Mouse (Mus musculus): ENCODE measurements around the gene Ppih. TPM values are rescaled to one million over a fixed set of nuclear protein-coding genes. Genes with fewer than 3 reads are reported as not detected.
"Not testable (repeated sequence)": the region's sequence is repeated elsewhere in the genome, so short reads cannot be mapped to it uniquely, and the experiment has no call there.

Gene Ppih
- polyA plus RNA-seq, 1 experiment = 26.7 TPM

- peak; percentile 36 to 73 for DNase-seq (ENCODE audit: extremely low spot score in 1 of 2, low spot score in 1 of 2)
Observed at GRCm38 (mm10) chr4:119292771-119293573, 27.4 kb downstream of the Ppih start.

DNA sequence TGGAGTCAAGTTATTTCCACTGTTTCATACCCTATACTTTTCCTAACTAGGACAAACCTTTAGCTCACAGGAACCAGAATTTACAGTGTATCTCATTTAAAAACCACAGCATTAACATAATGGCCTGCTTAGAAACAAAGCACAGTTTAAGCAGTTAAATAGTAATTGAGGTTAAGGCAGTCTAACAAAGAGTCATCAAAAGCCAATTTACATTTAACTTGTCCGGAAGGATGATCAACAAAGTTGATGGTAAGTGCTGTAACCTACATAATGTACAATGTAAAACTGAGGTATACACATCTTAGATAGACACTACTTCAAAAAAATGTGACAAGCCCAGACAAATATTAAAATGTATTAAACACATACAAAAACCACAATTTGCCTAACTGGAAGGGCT lies 28.4 kb downstream of the Ppih start:
- DNase-seq (ENCODE audit: extremely low spot score in 1 of 2, low spot score in 1 of 2) = no peak

GRCm38 (mm10) chr4:119285336-119285735 lies 35.0 kb downstream of the Ppih start:
- DNase-seq (ENCODE audit: extremely low spot score in 1 of 2, low spot score in 1 of 2) = no peak

GRCm38 (mm10) chr4:119284861-119285260 lies 35.5 kb downstream of the Ppih start:
- DNase-seq (ENCODE audit: extremely low spot score in 1 of 2, low spot score in 1 of 2) = no peak

- not testable (repeated sequence) for DNase-seq (ENCODE audit: extremely low spot score in 1 of 2, low spot score in 1 of 2)
Observed at GRCm38 (mm10) chr4:119278784-119279183, 41.6 kb downstream of the Ppih start.

DNA sequence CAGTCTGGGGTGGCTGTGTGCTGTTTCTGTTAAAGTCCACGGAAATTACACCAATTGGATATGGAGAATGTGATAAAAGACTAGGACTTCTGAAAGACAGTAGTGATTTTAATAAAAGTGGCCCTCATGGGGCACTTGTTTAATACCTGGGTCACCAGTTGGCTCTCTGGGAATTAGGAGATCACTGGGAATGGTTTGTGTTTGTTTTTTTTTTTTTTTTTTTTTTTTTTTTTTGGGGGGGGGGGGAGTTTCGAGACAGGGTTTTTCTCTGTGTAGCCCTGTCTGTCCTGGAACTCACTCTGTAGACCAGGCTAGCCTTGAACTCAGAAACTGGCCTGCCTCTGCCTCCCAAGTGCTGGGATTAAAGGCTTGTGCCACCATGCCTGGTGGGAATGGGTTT lies 44.6 kb downstream of the Ppih start:
- no peak for DNase-seq (ENCODE audit: extremely low spot score in 1 of 2, low spot score in 1 of 2)

- DNase-seq (ENCODE audit: extremely low spot score in 1 of 2, low spot score in 1 of 2) = no peak
Observed at GRCm38 (mm10) chr4:119275226-119275625, 45.1 kb downstream of the Ppih start.

- no peak for DNase-seq (ENCODE audit: extremely low spot score in 1 of 2, low spot score in 1 of 2)
Observed at GRCm38 (mm10) chr4:119274627-119275026, 45.7 kb downstream of the Ppih start.

DNA sequence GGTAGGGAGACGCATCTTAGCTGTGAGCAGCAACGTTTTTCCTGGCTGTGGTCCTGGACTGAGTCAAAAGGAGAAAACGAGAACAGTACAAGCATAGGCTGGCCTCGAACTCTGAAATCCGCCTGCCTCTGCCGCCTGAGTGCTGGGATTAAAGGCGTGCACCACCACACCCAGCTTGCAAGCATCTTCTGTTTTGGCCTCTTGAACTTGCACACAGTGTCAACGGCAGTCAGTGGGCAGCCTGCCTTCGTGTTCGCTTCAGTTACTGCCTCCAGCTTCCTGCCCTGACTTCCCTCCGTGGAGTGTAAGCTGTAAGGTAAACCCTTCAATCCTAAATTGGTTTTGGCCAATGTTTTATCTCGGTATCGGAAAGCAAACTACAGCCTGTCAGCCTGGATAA lies 53.7 kb downstream of the Ppih start:
- DNase-seq (ENCODE audit: extremely low spot score in 1 of 2, low spot score in 1 of 2) = no peak

GRCm38 (mm10) chr4:119263459-119263858 lies 56.9 kb downstream of the Ppih start:
- no peak for DNase-seq (ENCODE audit: extremely low spot score in 1 of 2, low spot score in 1 of 2)

DNA sequence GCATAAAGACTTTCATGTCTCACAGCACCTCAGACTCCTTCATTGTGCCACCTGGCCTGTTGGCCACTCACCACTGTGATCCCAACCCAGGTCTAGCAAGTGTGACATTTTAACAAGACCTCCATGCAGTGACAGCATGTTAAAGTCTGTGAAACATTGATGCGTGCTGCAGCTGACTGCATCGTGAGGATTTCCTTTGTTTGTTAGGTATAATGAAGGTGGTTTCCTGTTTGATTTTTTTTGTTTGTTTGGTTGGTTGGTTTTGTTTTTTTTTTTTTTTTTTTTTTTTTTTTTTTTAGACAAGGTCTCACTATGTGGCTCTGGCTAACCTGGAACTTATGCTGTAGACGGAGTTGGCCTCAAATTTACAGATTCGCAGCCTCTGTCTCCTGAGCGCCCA lies 57.9 kb downstream of the Ppih start:
- DNase-seq (ENCODE audit: extremely low spot score in 1 of 2, low spot score in 1 of 2) = no peak

DNA sequence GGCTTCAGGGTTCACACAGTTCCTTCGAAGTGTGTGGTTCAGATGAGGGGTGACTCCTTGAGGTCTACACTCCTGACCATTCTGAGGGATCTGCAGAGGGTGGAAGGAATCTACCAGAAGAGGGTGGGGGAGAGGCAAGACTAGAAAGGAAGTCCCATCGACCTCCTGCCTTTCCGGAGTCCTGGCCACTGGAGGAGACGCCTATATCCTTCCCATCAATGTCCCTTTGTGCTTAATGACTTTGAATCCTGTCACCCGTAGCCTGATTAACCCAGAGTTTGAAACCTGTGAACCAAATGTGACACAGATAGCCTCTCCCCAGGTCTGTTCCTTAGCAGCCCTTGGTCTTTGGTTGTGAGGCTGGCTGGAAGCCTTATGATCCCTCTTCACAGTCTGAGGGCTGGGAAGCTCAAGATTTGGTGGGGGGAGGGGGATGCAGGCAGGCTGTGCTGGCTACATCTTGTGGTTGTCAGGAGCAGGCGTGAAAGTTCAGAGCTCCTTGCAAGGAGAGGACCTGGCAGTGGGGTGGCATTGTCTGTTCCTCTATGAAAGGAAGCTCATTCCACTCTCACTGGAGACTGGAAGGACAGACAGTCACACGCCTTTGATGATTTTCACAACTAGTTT lies 59.1 kb downstream of the Ppih start:
- DNase-seq (ENCODE audit: extremely low spot score in 1 of 2, low spot score in 1 of 2) = no peak

- DNase-seq (ENCODE audit: extremely low spot score in 1 of 2, low spot score in 1 of 2) = no peak
Observed at GRCm38 (mm10) chr4:119259344-119260254, 60.7 kb downstream of the Ppih start.

- DNase-seq (ENCODE audit: extremely low spot score in 1 of 2, low spot score in 1 of 2) = no peak
Observed at GRCm38 (mm10) chr4:119257083-119257482, 63.3 kb downstream of the Ppih start.

DNA sequence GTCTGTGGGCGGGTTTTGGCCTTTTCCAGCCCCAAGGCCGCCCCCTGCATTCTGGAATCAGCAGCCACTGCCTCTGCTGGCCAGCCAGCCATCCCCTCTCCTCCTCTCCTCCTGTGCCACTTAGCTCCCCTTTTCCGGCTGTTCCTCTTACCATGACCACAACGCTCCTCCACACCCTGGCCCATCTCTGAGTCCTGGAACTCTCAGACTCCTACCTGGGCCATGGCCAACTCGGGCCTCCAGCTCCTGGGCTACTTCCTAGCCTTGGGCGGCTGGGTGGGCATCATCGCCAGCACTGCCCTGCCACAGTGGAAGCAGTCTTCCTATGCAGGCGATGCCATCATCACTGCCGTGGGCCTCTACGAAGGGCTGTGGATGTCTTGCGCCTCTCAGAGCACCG lies 65.0 kb downstream of the Ppih start, which contains the start of gene Cldn19:
TSS of gene Cldn19 (plus strand) at position 64 of the 400 bp plus-strand sequence.
- DNase-seq (ENCODE audit: extremely low spot score in 1 of 2, low spot score in 1 of 2) = no peak

GRCm38 (mm10) chr4:119254012-119254618 lies 66.2 kb downstream of the Ppih start:
- DNase-seq (ENCODE audit: extremely low spot score in 1 of 2, low spot score in 1 of 2) = peak in 1 of 2 experiments; percentile 59

GRCm38 (mm10) chr4:119252025-119252808 lies 68.1 kb downstream of the Ppih start:
- no peak for DNase-seq (ENCODE audit: extremely low spot score in 1 of 2, low spot score in 1 of 2)

Measured in frontal cortex, adult 2 months (tissue).